Mouse (Mus musculus): Measurements from ENCODE around the gene Efcab6. TPM values are rescaled to one million over a fixed set of nuclear protein-coding genes. Genes with fewer than 3 reads are reported as not detected.

Efcab6 gene
- total RNA-seq, 1 experiment, result 0.76 TPM

- H3K4me3 ChIP-seq (ENCODE audit: insufficient read depth in 1 of 2, low read depth in 1 of 2, low read length in 2 of 2, poor library complexity in 1 of 2, severe bottlenecking in 1 of 2), result no peak overlapping the region
- in situ Hi-C loops (cut with MboI; ENCODE audit: low sequenced_read_pairs in 2 of 2, unreplicated experiment in 2 of 2), result no loop called here
- no peak for TF ChIP-seq HCFC1 (IDR thresholded peaks at IDR 0.05; ENCODE audit: borderline replicate concordance, insufficient read depth, low read length)
- TF ChIP-seq ZNF384 (IDR thresholded peaks at IDR 0.05; ENCODE audit: low read depth, low read length), result no peak
- no peak for TF ChIP-seq CHD2 (IDR thresholded peaks at IDR 0.05; ENCODE audit: low read depth, low read length)
- no peak for TF ChIP-seq ZC3H11A (IDR thresholded peaks at IDR 0.05; ENCODE audit: borderline replicate concordance, low read depth, low read length)
- TF ChIP-seq MAFK (IDR thresholded peaks at IDR 0.05; ENCODE audit: insufficient read depth, low read depth, low read length), result no peak
- no peaks in the 10 kb centered on the region for H3K4me1 ChIP-seq (ENCODE audit: control insufficient read depth in 2 of 2, insufficient read depth in 2 of 2, low read length in 2 of 2, poor library complexity in 1 of 2)
- no peaks in the 10 kb centered on the region for H3K36me3 ChIP-seq (ENCODE audit: control insufficient read depth, insufficient read depth, low read length, poor library complexity, severe bottlenecking)
- DNase-seq (ENCODE audit: low read depth, low spot score), result no peak
- no peak overlapping the region for H3K9ac ChIP-seq (ENCODE audit: insufficient read depth, low read depth, low read length, poor library complexity, severe bottlenecking)
- no peaks in the 10 kb centered on the region for H3K9me3 ChIP-seq (ENCODE audit: control insufficient read depth, insufficient read depth, low read depth, low read length)
- no peak overlapping the region for H3K27ac ChIP-seq (ENCODE audit: insufficient read depth, low read depth, low read length, poor library complexity, severe bottlenecking)
These were observed 73.0 kb downstream of the Efcab6 start for GRCm38 (mm10) chr15:83992191-83992590.

GRCm38 (mm10) chr15:83991461-83991860, 73.7 kb downstream of the Efcab6 start:
- no peak for DNase-seq (ENCODE audit: low read depth, low spot score)
- no peaks in the 10 kb centered on the region for H3K4me1 ChIP-seq (ENCODE audit: control insufficient read depth in 2 of 2, insufficient read depth in 2 of 2, low read length in 2 of 2, poor library complexity in 1 of 2)
- no peaks in the 10 kb centered on the region for H3K9me3 ChIP-seq (ENCODE audit: control insufficient read depth, insufficient read depth, low read depth, low read length)
- H3K27ac ChIP-seq (ENCODE audit: insufficient read depth, low read depth, low read length, poor library complexity, severe bottlenecking), result no peak overlapping the region
- no peak overlapping the region for H3K9ac ChIP-seq (ENCODE audit: insufficient read depth, low read depth, low read length, poor library complexity, severe bottlenecking)
- no peak overlapping the region for H3K4me3 ChIP-seq (ENCODE audit: insufficient read depth in 1 of 2, low read depth in 1 of 2, low read length in 2 of 2, poor library complexity in 1 of 2, severe bottlenecking in 1 of 2)
- no peaks in the 10 kb centered on the region for H3K36me3 ChIP-seq (ENCODE audit: control insufficient read depth, insufficient read depth, low read length, poor library complexity, severe bottlenecking)
- in situ Hi-C loops (cut with MboI; ENCODE audit: low sequenced_read_pairs in 2 of 2, unreplicated experiment in 2 of 2), result no loop called here
- TF ChIP-seq HCFC1 (IDR thresholded peaks at IDR 0.05; ENCODE audit: borderline replicate concordance, insufficient read depth, low read length), result no peak
- TF ChIP-seq ZC3H11A (IDR thresholded peaks at IDR 0.05; ENCODE audit: borderline replicate concordance, low read depth, low read length), result no peak
- no peak for TF ChIP-seq ZNF384 (IDR thresholded peaks at IDR 0.05; ENCODE audit: low read depth, low read length)
- TF ChIP-seq CHD2 (IDR thresholded peaks at IDR 0.05; ENCODE audit: low read depth, low read length), result no peak
- no peak for TF ChIP-seq MAFK (IDR thresholded peaks at IDR 0.05; ENCODE audit: insufficient read depth, low read depth, low read length)

GRCm38 (mm10) chr15:83989241-83989640, 75.9 kb downstream of the Efcab6 start:
- Histone ChIP-seq H3K4me3 (ENCODE audit: insufficient read depth in 1 of 2, low read depth in 1 of 2, low read length in 2 of 2, poor library complexity in 1 of 2, severe bottlenecking in 1 of 2) (no peak overlapping the region), H3K27ac (ENCODE audit: insufficient read depth, low read depth, low read length, poor library complexity, severe bottlenecking) (no peak overlapping the region), H3K9me3 (ENCODE audit: control insufficient read depth, insufficient read depth, low read depth, low read length) (no peaks in the 10 kb centered on the region), H3K36me3 (ENCODE audit: control insufficient read depth, insufficient read depth, low read length, poor library complexity, severe bottlenecking) (no peaks in the 10 kb centered on the region), H3K4me1 (ENCODE audit: control insufficient read depth in 2 of 2, insufficient read depth in 2 of 2, low read length in 2 of 2, poor library complexity in 1 of 2) (no peaks in the 10 kb centered on the region), H3K9ac (ENCODE audit: insufficient read depth, low read depth, low read length, poor library complexity, severe bottlenecking) (no peak overlapping the region)
- in situ Hi-C loops (cut with MboI; ENCODE audit: low sequenced_read_pairs in 2 of 2, unreplicated experiment in 2 of 2), result no loop called here
- TF ChIP-seq ZC3H11A (IDR thresholded peaks at IDR 0.05; ENCODE audit: borderline replicate concordance, low read depth, low read length) (no peak), CHD2 (IDR thresholded peaks at IDR 0.05; ENCODE audit: low read depth, low read length) (no peak), HCFC1 (IDR thresholded peaks at IDR 0.05; ENCODE audit: borderline replicate concordance, insufficient read depth, low read length) (no peak), MAFK (IDR thresholded peaks at IDR 0.05; ENCODE audit: insufficient read depth, low read depth, low read length) (no peak), ZNF384 (IDR thresholded peaks at IDR 0.05; ENCODE audit: low read depth, low read length) (no peak)
- DNase-seq (ENCODE audit: low read depth, low spot score), result no peak

GRCm38 (mm10) chr15:83988087-83988486, 77.1 kb downstream of the Efcab6 start:
- no peaks in the 10 kb centered on the region for H3K4me1 ChIP-seq (ENCODE audit: control insufficient read depth in 2 of 2, insufficient read depth in 2 of 2, low read length in 2 of 2, poor library complexity in 1 of 2)
- in situ Hi-C loops (cut with MboI; ENCODE audit: low sequenced_read_pairs in 2 of 2, unreplicated experiment in 2 of 2), result no loop called here
- H3K9me3 ChIP-seq (ENCODE audit: control insufficient read depth, insufficient read depth, low read depth, low read length), result no peaks in the 10 kb centered on the region
- no peak for DNase-seq (ENCODE audit: low read depth, low spot score)
- H3K4me3 ChIP-seq (ENCODE audit: insufficient read depth in 1 of 2, low read depth in 1 of 2, low read length in 2 of 2, poor library complexity in 1 of 2, severe bottlenecking in 1 of 2), result no peak overlapping the region
- TF ChIP-seq ZC3H11A (IDR thresholded peaks at IDR 0.05; ENCODE audit: borderline replicate concordance, low read depth, low read length), result no peak
- H3K27ac ChIP-seq (ENCODE audit: insufficient read depth, low read depth, low read length, poor library complexity, severe bottlenecking), result no peak overlapping the region
- H3K9ac ChIP-seq (ENCODE audit: insufficient read depth, low read depth, low read length, poor library complexity, severe bottlenecking), result no peak overlapping the region
- H3K36me3 ChIP-seq (ENCODE audit: control insufficient read depth, insufficient read depth, low read length, poor library complexity, severe bottlenecking), result no peaks in the 10 kb centered on the region

- peaks cover 0 to 6% of the 10 kb centered on the region in 2 experiments; a peak in 1 of 4 replicates for H3K4me1 ChIP-seq (ENCODE audit: control insufficient read depth in 2 of 2, insufficient read depth in 2 of 2, low read length in 2 of 2, poor library complexity in 1 of 2)
- no peak overlapping the region for H3K4me3 ChIP-seq (ENCODE audit: insufficient read depth in 1 of 2, low read depth in 1 of 2, low read length in 2 of 2, poor library complexity in 1 of 2, severe bottlenecking in 1 of 2)
- H3K36me3 ChIP-seq (ENCODE audit: control insufficient read depth, insufficient read depth, low read length, poor library complexity, severe bottlenecking), result no peaks in the 10 kb centered on the region
- DNase-seq (ENCODE audit: low read depth, low spot score), result no peak
- no peak overlapping the region for H3K9ac ChIP-seq (ENCODE audit: insufficient read depth, low read depth, low read length, poor library complexity, severe bottlenecking)
- no peaks in the 10 kb centered on the region for H3K9me3 ChIP-seq (ENCODE audit: control insufficient read depth, insufficient read depth, low read depth, low read length)
- in situ Hi-C loops (cut with MboI; ENCODE audit: low sequenced_read_pairs in 2 of 2, unreplicated experiment in 2 of 2), result no loop called here
- no peak overlapping the region for H3K27ac ChIP-seq (ENCODE audit: insufficient read depth, low read depth, low read length, poor library complexity, severe bottlenecking)
- TF ChIP-seq ZC3H11A (IDR thresholded peaks at IDR 0.05; ENCODE audit: borderline replicate concordance, low read depth, low read length), result no peak
- no peak for TF ChIP-seq HCFC1 (IDR thresholded peaks at IDR 0.05; ENCODE audit: borderline replicate concordance, insufficient read depth, low read length)
- no peak for TF ChIP-seq MAFK (IDR thresholded peaks at IDR 0.05; ENCODE audit: insufficient read depth, low read depth, low read length)
- TF ChIP-seq CHD2 (IDR thresholded peaks at IDR 0.05; ENCODE audit: low read depth, low read length), result no peak
- no peak for TF ChIP-seq ZNF384 (IDR thresholded peaks at IDR 0.05; ENCODE audit: low read depth, low read length)
These were observed 82.8 kb downstream of the Efcab6 start for GRCm38 (mm10) chr15:83982186-83982936.

All from ES-E14 (cell line).